Mouse (Mus musculus): ENCODE results near the gene Adat1. TPM values are rescaled to one million over a fixed set of nuclear protein-coding genes. Genes with fewer than 3 reads are reported as not detected.
"Not testable (repeated sequence)": the region's sequence is repeated elsewhere in the genome, so short reads cannot be mapped to it uniquely, and the experiment has no call there.

Gene Adat1
- total and polyA plus RNA-seq, 2 experiments = 2.7 to 2.8 TPM

- peaks cover 12% of the 10 kb centered on the region for H3K79me2 ChIP-seq (ENCODE audit: control insufficient read depth, insufficient read depth, low read length)
- H3K27ac ChIP-seq (replicated peaks; ENCODE audit: insufficient read depth, low read depth, low read length) = peak overlapping the region; percentile 71
- peak overlapping the region; percentile 95 for H3K4me3 ChIP-seq (ENCODE audit: insufficient read depth, low read depth, low read length)
- peak overlapping the region; percentile 92 for H3K9ac ChIP-seq (ENCODE audit: low read depth, low read length)
- H3K4me1 ChIP-seq (ENCODE audit: control insufficient read depth, insufficient read depth, low read length) = peaks cover 10% of the 10 kb centered on the region
- H3K36me3 ChIP-seq (ENCODE audit: control insufficient read depth, insufficient read depth, low read length) = peaks cover 21% of the 10 kb centered on the region
- no peak for TF ChIP-seq POLR2A (IDR thresholded peaks at IDR 0.05; ENCODE audit: extremely low read depth, insufficient read depth, low read length)
- TF ChIP-seq CTCF (IDR thresholded peaks at IDR 0.05; ENCODE audit: low read depth, low read length) = no peak
- under 1% methylated on average over 23 of the region's 23 CpGs for WGBS
- no peaks in the 10 kb centered on the region for H3K27me3 ChIP-seq (ENCODE audit: control insufficient read depth, insufficient read depth, low read length)
- peak; percentile 41 for DNase-seq (ENCODE audit: extremely low read depth, low read depth, low spot score)
These were observed 51.0 kb downstream of the Adat1 start for GRCm38 (mm10) chr8:111941101-111941454.

DNA sequence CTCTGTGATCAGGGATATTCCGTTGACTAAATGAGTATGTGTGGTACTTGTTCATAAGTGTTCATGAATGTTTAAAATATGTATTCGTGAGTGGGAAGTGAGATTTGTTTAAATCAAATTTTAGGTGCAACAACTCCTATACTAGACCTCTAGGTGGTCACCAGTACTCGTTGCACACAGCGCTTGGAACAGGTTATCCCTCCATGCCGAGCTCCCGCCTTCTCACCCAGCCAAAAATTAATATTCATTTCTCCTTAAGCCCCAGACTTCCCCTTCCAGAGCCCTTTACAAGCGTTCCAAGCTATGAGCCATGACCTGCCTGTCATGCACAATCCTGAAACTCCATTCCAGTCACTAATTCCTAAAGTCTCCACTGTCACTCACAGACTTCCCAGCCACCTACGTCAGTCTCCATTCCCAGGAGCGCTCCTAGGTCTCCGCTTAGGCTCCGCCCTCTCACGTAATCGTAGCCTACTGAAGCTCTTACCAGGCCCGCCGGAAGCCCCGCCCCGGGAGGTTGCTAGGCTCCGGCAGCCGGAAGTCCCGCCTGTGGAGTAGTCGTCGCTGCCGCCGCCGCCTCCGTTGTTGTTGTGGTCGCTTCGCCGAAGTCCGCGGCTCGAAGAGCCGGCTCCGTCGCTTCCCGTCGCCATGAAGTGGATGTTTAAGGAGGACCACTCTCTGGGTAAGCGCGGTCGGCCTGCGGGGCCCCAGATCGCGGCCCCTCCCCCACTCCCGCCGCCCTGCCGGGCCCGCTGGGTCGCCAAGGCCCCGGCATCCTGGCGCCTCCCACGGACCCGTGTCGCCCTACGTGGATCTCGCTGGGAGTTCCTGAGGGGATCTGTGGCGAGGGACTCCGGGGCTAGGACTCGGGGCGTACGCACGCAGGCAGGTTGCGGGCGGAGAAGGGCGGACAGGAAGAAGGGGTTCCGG lies 51.7 kb downstream of the Adat1 start, which contains the start of gene Gabarapl2:
Gene Gabarapl2, plus strand, starts transcription at position 533 of the 930 bp plus-strand sequence.
- peaks cover 15% of the 10 kb centered on the region for H3K36me3 ChIP-seq (ENCODE audit: control insufficient read depth, insufficient read depth, low read length)
- H3K27me3 ChIP-seq (ENCODE audit: control insufficient read depth, insufficient read depth, low read length) = no peaks in the 10 kb centered on the region
- peaks cover 10% of the 10 kb centered on the region for H3K4me1 ChIP-seq (ENCODE audit: control insufficient read depth, insufficient read depth, low read length)
- H3K27ac ChIP-seq (replicated peaks; ENCODE audit: insufficient read depth, low read depth, low read length) = peak within 1 kb of the TSS; percentile 71
- peak within 1 kb of the TSS; percentile 92 for H3K9ac ChIP-seq (ENCODE audit: low read depth, low read length)
- H3K79me2 ChIP-seq (ENCODE audit: control insufficient read depth, insufficient read depth, low read length) = peaks cover 12% of the 10 kb centered on the region
- H3K4me3 ChIP-seq (ENCODE audit: insufficient read depth, low read depth, low read length) = peak within 1 kb of the TSS; percentile 95
- under 1% methylated on average over 65 of the region's 65 CpGs for WGBS
- TF ChIP-seq POLR2A (IDR thresholded peaks at IDR 0.05; ENCODE audit: extremely low read depth, insufficient read depth, low read length) (peak; percentile 74), CTCF (IDR thresholded peaks at IDR 0.05; ENCODE audit: low read depth, low read length) (no peak)
- peak; percentile 94 for DNase-seq (ENCODE audit: extremely low read depth, low read depth, low spot score)

GRCm38 (mm10) chr8:111939516-111940142 lies 52.5 kb downstream of the Adat1 start:
- TF ChIP-seq CTCF (IDR thresholded peaks at IDR 0.05; ENCODE audit: low read depth, low read length) (no peak), POLR2A (IDR thresholded peaks at IDR 0.05; ENCODE audit: extremely low read depth, insufficient read depth, low read length) (no peak)
- peak overlapping the region; percentile 22; the same call in 1 of the 2 replicates for H3K9ac ChIP-seq (ENCODE audit: low read depth, low read length)
- peaks cover 10% of the 10 kb centered on the region for H3K4me1 ChIP-seq (ENCODE audit: control insufficient read depth, insufficient read depth, low read length)
- peaks cover 12% of the 10 kb centered on the region for H3K79me2 ChIP-seq (ENCODE audit: control insufficient read depth, insufficient read depth, low read length)
- H3K27me3 ChIP-seq (ENCODE audit: control insufficient read depth, insufficient read depth, low read length) = no peaks in the 10 kb centered on the region
- H3K4me3 ChIP-seq (ENCODE audit: insufficient read depth, low read depth, low read length) = peak overlapping the region; percentile 32
- H3K27ac ChIP-seq (replicated peaks; ENCODE audit: insufficient read depth, low read depth, low read length) = peak overlapping the region; percentile 69
- 5% methylated on average over 10 of the region's 10 CpGs for WGBS
- H3K36me3 ChIP-seq (ENCODE audit: control insufficient read depth, insufficient read depth, low read length) = peaks cover 11% of the 10 kb centered on the region
- peak; percentile 78 for DNase-seq (ENCODE audit: extremely low read depth, low read depth, low spot score)

GRCm38 (mm10) chr8:111938076-111938985 lies 53.8 kb downstream of the Adat1 start:
- not testable (repeated sequence) for H3K27ac ChIP-seq (replicated peaks; ENCODE audit: insufficient read depth, low read depth, low read length); H3K4me3 ChIP-seq (ENCODE audit: insufficient read depth, low read depth, low read length); H3K27me3 ChIP-seq (ENCODE audit: control insufficient read depth, insufficient read depth, low read length); H3K36me3 ChIP-seq (ENCODE audit: control insufficient read depth, insufficient read depth, low read length); DNase-seq (ENCODE audit: extremely low read depth, low read depth, low spot score); H3K9ac ChIP-seq (ENCODE audit: low read depth, low read length)
- peaks cover 10% of the 10 kb centered on the region for H3K4me1 ChIP-seq (ENCODE audit: control insufficient read depth, insufficient read depth, low read length)
- H3K79me2 ChIP-seq (ENCODE audit: control insufficient read depth, insufficient read depth, low read length) = peaks cover 12% of the 10 kb centered on the region
- WGBS = 92% methylated on average over 9 of the region's 9 CpGs

GRCm38 (mm10) chr8:111937184-111937583 lies 54.9 kb downstream of the Adat1 start:
- Histone ChIP-seq H3K4me1 (ENCODE audit: control insufficient read depth, insufficient read depth, low read length) (peaks cover 12% of the 10 kb centered on the region), H3K4me3 (ENCODE audit: insufficient read depth, low read depth, low read length) (no peak overlapping the region), H3K27me3 (ENCODE audit: control insufficient read depth, insufficient read depth, low read length) (no peaks in the 10 kb centered on the region), H3K27ac (replicated peaks; ENCODE audit: insufficient read depth, low read depth, low read length) (no peak overlapping the region), H3K9ac (ENCODE audit: low read depth, low read length) (no peak overlapping the region), H3K36me3 (ENCODE audit: control insufficient read depth, insufficient read depth, low read length) (no peaks in the 10 kb centered on the region), H3K79me2 (ENCODE audit: control insufficient read depth, insufficient read depth, low read length) (peaks cover 9% of the 10 kb centered on the region)
- peak; percentile 15 for DNase-seq (ENCODE audit: extremely low read depth, low read depth, low spot score)
- 83% methylated on average over 3 of the region's 3 CpGs for WGBS
- no peak for TF ChIP-seq CTCF (IDR thresholded peaks at IDR 0.05; ENCODE audit: low read depth, low read length)
- no peak for TF ChIP-seq POLR2A (IDR thresholded peaks at IDR 0.05; ENCODE audit: extremely low read depth, insufficient read depth, low read length)
